Mouse (Mus musculus) liver, adult 2 months (tissue): ENCODE results near the gene Cbx8.

Experiments used
- CTCF ChIP-seq: fragments of 200-500 bp; IDR thresholded peaks from 2 replicates; pipeline ENCODE4 v1.5.1; 2011; ENCODE audit warnings: low read depth, low read length, control low read depth
- POLR2A ChIP-seq: fragments of 200-500 bp; IDR thresholded peaks from 2 replicates; pipeline ENCODE4 v1.6.1; 2011; ENCODE audit warnings: low read length, control low read depth; ENCODE audit not compliant: insufficient read depth; ENCODE audit errors: extremely low read depth

GRCm38 (mm10) chr11:119058041-119058995 lies 17.5 kb upstream of the Cbx8 start:
- TF ChIP-seq POLR2A (no peak), CTCF (peak; percentile 57)
